Mouse (Mus musculus) midbrain, postnatal 0 days (tissue): ENCODE results near the gene Ndufs6. TPM values are rescaled to one million over a fixed set of nuclear protein-coding genes. Genes with fewer than 3 reads are reported as not detected.

ENCODE experiments used
- ATAC-seq: fragments of 200-750 bp; cut with Nextera tagmentation; 2 replicates; pipeline ENCODE4 v1.8.0; 2017; ENCODE audit warnings: moderate number of reproducible peaks, mild to moderate bottlenecking, moderate TSS enrichment, moderate library complexity; ENCODE audit not compliant: low FRiP score
- DNase-seq: peaks from one replicate; pipeline ENCODE4 v3.0.0-alpha.2; 2015; ENCODE audit warnings: low spot score
- H3K27ac ChIP-seq: fragments of 300-500 bp; sonication (generic); 2 replicates; pipeline ENCODE4 v1.5.1; 2014; ENCODE audit warnings: low read depth, mild to moderate bottlenecking, low read length, mixed read lengths
- H3K27me3 ChIP-seq: fragments of 300-500 bp; sonication (generic); 2 replicates; pipeline ENCODE4 v1.6.1; 2014; ENCODE audit warnings: low read length, control low read depth, mixed read lengths; ENCODE audit not compliant: insufficient read depth
- H3K36me3 ChIP-seq: fragments of 300-500 bp; sonication (generic); 2 replicates; pipeline ENCODE4 v1.6.1; 2014; ENCODE audit warnings: low read length, control low read depth, mixed read lengths; ENCODE audit not compliant: insufficient read depth
- H3K4me1 ChIP-seq: fragments of 300-500 bp; sonication (generic); 2 replicates; pipeline ENCODE4 v1.6.1; 2014; ENCODE audit warnings: mild to moderate bottlenecking, control low read depth, antibody characterized with exemption, low read length, mixed read lengths; ENCODE audit not compliant: insufficient read depth
- H3K4me2 ChIP-seq: fragments of 300-500 bp; sonication (generic); 2 replicates; pipeline ENCODE4 v1.6.1; 2014; ENCODE audit warnings: low read depth, mild to moderate bottlenecking, low read length, mixed read lengths; ENCODE audit not compliant: poor library complexity, severe bottlenecking
- H3K4me3 ChIP-seq: fragments of 300-500 bp; sonication (generic); 2 replicates; pipeline ENCODE4 v1.5.1; 2014; ENCODE audit warnings: low read depth, mild to moderate bottlenecking, low read length, moderate library complexity
- H3K9ac ChIP-seq: fragments of 300-500 bp; sonication (generic); replicated peaks from 2 replicates; pipeline ENCODE4 v1.6.1; 2014; ENCODE audit warnings: mild to moderate bottlenecking, low read length, moderate library complexity, mixed read lengths; ENCODE audit not compliant: poor library complexity, severe bottlenecking
- H3K9me3 ChIP-seq: fragments of 300-500 bp; sonication (generic); 2 replicates; pipeline ENCODE4 v1.6.1; 2016; ENCODE audit warnings: low read length, control low read depth
- CTCF ChIP-seq: IDR thresholded peaks from 2 replicates; pipeline ENCODE4 v1.5.1; 2016; ENCODE audit warnings: antibody characterized with exemption, mild to moderate bottlenecking
- WGBS: fragments of 180-500 bp; shearing (Covaris S2); extraction: QIAGEN DNeasy Blood & Tissue Kit; methylation state at CpG from one replicate; pipeline ENCODE4 v1.1.7; 2014; 5-methylcytosine and 5-hydroxymethylcytosine counted together
- polyA plus RNA-seq: library from polyadenylated mRNA; unstranded; fragments of >200 nt; fragmentation: Nextera tagmentation; extraction: Ambion mirVana; gene quantifications from 2 replicates; pipeline ENCODE4 v1.2.1, GENCODE M21; 2015
- total RNA-seq: library from RNA; depleted of rRNA; stranded (reverse); fragments of >200 nt; gene quantifications from 2 replicates; pipeline ENCODE4 v1.2.3, GENCODE M21; 2014

Ndufs6 gene
- total and polyA plus RNA-seq, 2 experiments from 2014 or later = 132 to 477 TPM

DNA sequence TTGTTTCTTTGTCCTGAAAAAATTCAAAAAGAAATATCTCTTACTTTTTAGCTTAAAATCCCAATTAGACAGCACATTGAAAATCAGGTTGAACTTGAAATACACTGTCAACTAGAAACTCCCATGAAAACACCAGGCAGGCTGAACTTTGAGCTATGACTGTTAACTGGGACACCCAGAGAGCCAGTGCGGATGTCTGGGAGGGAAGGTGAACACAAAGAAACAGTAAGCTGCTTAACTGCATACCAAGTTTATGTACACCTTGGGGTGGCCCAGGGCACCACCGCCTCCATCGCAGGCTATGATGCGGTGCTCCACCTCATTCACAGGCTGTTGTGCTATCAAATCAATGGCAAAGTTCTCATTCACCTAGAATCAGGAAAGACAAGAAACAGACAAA lies 8.3 kb downstream of the Ndufs6 start:
- no peak overlapping the region for H3K4me2 ChIP-seq
- TF ChIP-seq CTCF = no peak
- DNase-seq = no peak
- H3K4me3 ChIP-seq = no peak overlapping the region
- peaks cover 56% of the 10 kb centered on the region for H3K36me3 ChIP-seq
- no peak overlapping the region for H3K27ac ChIP-seq
- 0 out of 2 replicates have a peak, but pooled peaks cover 4% of the 10 kb centered on the region for H3K9me3 ChIP-seq
- no peak overlapping the region for H3K9ac ChIP-seq
- WGBS = 93% methylated on average over 4 of the region's 4 CpGs
- H3K27me3 ChIP-seq = no peaks in the 10 kb centered on the region
- ATAC-seq = no peak
- H3K4me1 ChIP-seq = no peaks in the 10 kb centered on the region

DNA sequence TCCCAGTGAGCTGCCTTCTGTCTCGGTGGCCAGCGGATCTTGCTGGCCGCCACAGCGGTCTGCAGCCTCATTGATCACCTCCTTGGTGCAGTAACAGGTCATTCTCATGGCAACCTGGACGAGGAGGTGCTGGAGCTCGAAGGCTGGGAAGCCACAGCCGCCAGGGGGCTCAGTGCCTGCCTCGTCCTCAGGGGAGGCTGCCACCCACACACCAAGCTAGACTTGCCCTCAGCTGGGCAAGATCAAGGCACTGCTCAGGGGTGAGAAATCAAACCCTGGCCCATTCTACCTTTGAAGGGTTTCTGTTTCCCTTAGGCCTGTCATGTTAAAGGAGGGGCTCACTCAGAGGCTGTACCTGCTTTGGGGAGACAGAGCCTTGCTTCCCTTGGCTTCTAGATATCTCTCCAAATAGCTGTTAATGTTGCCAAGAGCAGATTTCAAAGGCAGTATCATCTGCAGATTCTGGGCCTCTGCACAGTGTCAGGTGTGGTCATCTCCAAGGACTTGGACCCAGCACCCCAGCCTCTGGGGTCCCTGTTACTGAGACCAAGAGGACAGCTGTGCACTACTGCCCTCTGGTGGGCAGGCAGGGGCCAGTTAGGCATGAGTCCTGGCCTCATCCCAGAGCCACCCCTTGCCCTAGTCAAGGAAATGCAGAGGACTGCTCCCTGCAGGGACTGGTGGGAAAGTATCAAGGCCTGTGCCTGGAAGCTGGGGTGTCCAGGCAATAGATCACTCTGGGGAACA lies 18.0 kb downstream of the Ndufs6 start:
- Histone ChIP-seq H3K27me3 (no peaks in the 10 kb centered on the region; the same call in 1 of the 2 replicates), H3K9me3 (no peaks in the 10 kb centered on the region), H3K27ac (no peak overlapping the region), H3K4me2 (no peak overlapping the region), H3K4me3 (no peak overlapping the region), H3K4me1 (0 out of 2 replicates have a peak, but pooled peaks cover 5% of the 10 kb centered on the region), H3K9ac (no peak overlapping the region), H3K36me3 (no peaks in the 10 kb centered on the region)
- peak; percentile 75 for TF ChIP-seq CTCF
- DNase-seq (peak; percentile 54), ATAC-seq (peak; percentile 38; the same call in 1 of the 2 replicates)
- 26% methylated on average over 8 of the region's 8 CpGs for WGBS

DNA sequence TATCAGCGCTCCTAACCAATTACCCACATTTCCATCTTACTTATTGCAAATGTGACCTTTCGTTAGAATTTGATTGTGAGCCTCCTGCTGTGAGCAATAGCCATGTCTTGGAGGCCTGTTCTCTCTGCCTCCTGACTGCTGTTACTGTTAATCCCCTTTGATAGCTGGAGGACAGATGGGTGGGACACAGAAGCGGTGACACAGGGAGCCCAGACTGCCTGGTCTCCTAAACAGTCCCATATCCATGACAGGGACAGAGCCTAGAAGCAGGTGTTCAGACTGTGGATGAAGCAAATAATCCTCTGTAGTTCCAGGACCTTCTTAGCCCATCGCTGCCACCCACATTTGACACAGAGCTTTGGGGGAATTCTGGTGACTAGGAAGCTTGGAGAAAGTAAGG lies 21.9 kb downstream of the Ndufs6 start:
- 0 out of 2 replicates have a peak, but pooled peaks cover 5% of the 10 kb centered on the region for H3K4me1 ChIP-seq
- ATAC-seq = no peak; the same call in 1 of the 2 replicates
- no peaks in the 10 kb centered on the region; the same call in 1 of the 2 replicates for H3K27me3 ChIP-seq
- TF ChIP-seq CTCF = no peak
- no peak overlapping the region for H3K27ac ChIP-seq
- H3K9me3 ChIP-seq = no peaks in the 10 kb centered on the region
- H3K4me3 ChIP-seq = no peak overlapping the region
- no peak for DNase-seq
- H3K36me3 ChIP-seq = no peaks in the 10 kb centered on the region
- H3K4me2 ChIP-seq = no peak overlapping the region
- H3K9ac ChIP-seq = no peak overlapping the region
- WGBS = 38% methylated on average over 4 of the region's 4 CpGs

DNA sequence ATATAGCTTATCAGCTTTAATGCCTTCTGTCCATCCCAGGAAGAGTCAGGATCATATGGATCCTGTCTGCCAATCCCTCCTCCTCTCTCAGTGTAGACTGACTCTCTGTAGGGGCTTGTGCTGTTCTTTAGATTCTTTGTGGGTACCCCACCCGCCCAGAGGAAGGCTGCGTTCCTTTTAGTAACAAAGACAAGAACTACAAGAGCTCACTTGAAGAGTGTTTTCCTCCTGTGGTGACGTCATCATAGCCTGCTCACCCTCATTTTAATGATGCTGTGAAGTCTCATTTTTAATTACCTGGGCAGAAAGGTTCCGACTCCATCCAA lies 22.3 kb downstream of the Ndufs6 start:
- WGBS = 33% methylated on average over 4 of the region's 4 CpGs
- no peak for DNase-seq
- H3K36me3 ChIP-seq = no peaks in the 10 kb centered on the region
- no peak overlapping the region for H3K9ac ChIP-seq
- H3K9me3 ChIP-seq = no peaks in the 10 kb centered on the region
- no peak overlapping the region for H3K27ac ChIP-seq
- H3K4me2 ChIP-seq = no peak overlapping the region
- no peak for TF ChIP-seq CTCF
- no peak; the same call in 1 of the 2 replicates for ATAC-seq
- H3K4me1 ChIP-seq = 0 out of 2 replicates have a peak, but pooled peaks cover 5% of the 10 kb centered on the region
- no peaks in the 10 kb centered on the region; the same call in 1 of the 2 replicates for H3K27me3 ChIP-seq
- H3K4me3 ChIP-seq = no peak overlapping the region

DNA sequence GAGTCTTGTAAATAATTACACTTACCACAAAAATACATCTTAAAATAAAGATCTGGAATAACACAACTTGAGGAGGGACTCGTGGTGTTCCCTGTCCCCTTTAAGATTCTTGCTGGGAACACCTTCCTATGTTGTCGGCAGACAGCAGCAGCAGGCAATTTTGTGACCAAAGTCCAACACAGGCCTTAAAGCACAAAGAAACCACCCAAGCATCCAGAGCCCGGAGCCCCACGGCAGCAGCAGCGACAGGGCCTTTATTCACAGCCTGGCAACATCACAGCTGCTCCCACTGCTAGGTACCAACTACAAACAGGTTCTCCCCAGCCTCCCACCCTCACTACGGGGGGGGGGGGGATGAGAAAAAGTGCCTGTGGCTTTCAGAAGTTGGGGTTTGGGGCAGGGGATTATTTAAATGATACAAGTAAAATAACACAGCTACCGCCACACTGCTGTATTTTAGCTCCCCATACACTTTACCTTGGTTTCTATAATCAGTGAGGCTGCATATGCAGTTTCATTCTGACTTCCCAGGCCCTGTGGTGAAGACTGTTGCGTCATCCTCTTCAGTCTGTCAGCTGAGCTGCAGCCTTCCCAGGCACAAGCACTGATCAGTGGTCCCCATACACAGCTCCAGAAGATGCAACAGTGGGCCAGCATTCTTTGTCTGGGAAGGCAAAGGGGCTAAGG lies 22.8 kb downstream of the Ndufs6 start:
- Histone ChIP-seq H3K4me1 (0 out of 2 replicates have a peak, but pooled peaks cover 5% of the 10 kb centered on the region), H3K4me2 (no peak overlapping the region), H3K4me3 (no peak overlapping the region), H3K27me3 (no peaks in the 10 kb centered on the region; the same call in 1 of the 2 replicates), H3K27ac (no peak overlapping the region), H3K9ac (no peak overlapping the region; the same call in 1 of the 2 replicates), H3K9me3 (no peaks in the 10 kb centered on the region), H3K36me3 (no peaks in the 10 kb centered on the region)
- TF ChIP-seq CTCF = no peak
- 20% methylated on average over 8 of the region's 8 CpGs for WGBS
- DNase-seq (no peak), ATAC-seq (no peak)

DNA sequence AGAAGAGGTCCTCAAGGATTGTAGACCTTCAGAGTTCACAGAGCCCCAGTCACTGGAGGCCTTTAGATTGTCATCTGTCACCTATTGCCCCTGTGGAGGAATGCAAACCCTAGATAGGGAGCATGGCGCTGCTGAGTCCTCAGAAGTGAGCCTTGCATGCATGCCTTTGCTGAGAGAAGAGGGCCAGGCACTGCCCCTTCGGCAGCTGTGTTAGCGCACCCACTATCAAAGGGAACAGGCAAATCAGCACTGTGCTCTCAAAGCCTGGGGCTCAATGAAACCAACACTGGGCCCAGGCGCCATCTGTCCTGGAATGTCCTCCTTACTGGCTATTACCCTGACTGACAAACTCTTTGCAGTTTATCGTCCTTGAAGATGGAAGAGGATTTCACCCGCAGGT lies 23.6 kb downstream of the Ndufs6 start:
- ATAC-seq = no peak
- Histone ChIP-seq H3K4me1 (no peaks in the 10 kb centered on the region), H3K4me3 (no peak overlapping the region), H3K27ac (no peak overlapping the region), H3K9me3 (no peaks in the 10 kb centered on the region), H3K9ac (no peak overlapping the region), H3K4me2 (no peak overlapping the region), H3K36me3 (no peaks in the 10 kb centered on the region), H3K27me3 (no peaks in the 10 kb centered on the region; the same call in 1 of the 2 replicates)
- WGBS = 54% methylated on average over 6 of the region's 6 CpGs
- DNase-seq = no peak
- TF ChIP-seq CTCF = no peak
